Mouse (Mus musculus): ENCODE data around the gene Txndc8. TPM values are rescaled to one million over a fixed set of nuclear protein-coding genes. Genes with fewer than 3 reads are reported as not detected.

Txndc8 gene
- polyA plus RNA-seq (2014; fragmentation: Nextera tagmentation; extraction: Ambion mirVana): not detected in 2 replicates

DNA sequence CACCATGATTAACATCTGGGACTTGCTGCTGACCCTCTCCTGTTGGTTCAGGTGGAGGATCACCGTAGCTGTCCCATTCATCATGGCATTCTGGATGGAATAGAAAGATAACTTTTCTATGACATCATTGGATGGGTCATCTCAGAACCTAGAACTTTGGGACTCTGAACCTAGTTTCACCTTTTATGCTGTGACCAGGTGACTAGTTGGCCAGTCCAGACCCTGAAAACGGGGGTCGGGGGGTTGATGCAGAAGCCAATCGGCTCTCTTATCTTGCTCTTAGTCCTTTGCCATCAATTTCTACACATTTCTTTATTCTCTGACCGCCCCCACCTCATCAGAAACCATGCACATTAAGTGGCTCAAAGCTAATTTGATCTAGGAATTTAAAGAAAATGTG, at the start of gene Txndc8:
Gene Txndc8, minus strand, starts transcription at position 101 of the 400 bp plus-strand sequence.
- no peaks in the 10 kb centered on the region for H3K27me3 ChIP-seq (replicated peaks; ENCODE audit: control insufficient read depth, insufficient read depth, low read length)
- no peak within 1 kb of the TSS for H3K4me2 ChIP-seq (ENCODE audit: low read depth, low read length)
- H3K4me3 ChIP-seq (ENCODE audit: low read depth, low read length): no peak within 1 kb of the TSS
- H3K36me3 ChIP-seq (ENCODE audit: control insufficient read depth, insufficient read depth, low read length): no peaks in the 10 kb centered on the region
- no peak within 1 kb of the TSS for H3K9ac ChIP-seq (ENCODE audit: low read depth, low read length)
- 94% methylated on average over 5 of the region's 5 CpGs for WGBS
- no peaks in the 10 kb centered on the region for H3K4me1 ChIP-seq (ENCODE audit: control insufficient read depth, insufficient read depth, low read length)
- no peak within 1 kb of the TSS for H3K27ac ChIP-seq (replicated peaks; ENCODE audit: low read depth, low read length)
- H3K9me3 ChIP-seq (ENCODE audit: control insufficient read depth, low read length): no peaks in the 10 kb centered on the region
- no peak for ATAC-seq (ENCODE audit: low read depth)
- DNase-seq (ENCODE audit: low spot score): no peak

DNA sequence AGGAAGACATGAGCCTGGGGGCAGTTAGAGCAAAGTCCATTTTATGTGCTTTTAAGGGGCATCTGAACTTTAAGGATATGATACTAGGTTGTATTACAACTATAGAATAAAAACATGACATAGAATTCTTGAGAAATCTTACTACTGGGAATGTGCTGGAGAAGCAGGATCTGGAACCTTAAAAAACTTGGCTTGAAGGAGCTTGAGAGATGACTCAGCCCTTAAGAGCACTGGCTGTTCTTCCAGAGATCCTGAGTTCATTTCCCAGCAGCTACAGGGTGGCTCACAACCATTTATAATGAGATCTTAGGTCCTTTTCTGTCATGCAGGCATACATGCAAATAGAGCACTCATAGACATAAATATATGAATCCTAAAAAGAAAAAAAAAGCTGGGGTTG, 46.7 kb upstream of the Txndc8 start:
- ATAC-seq (ENCODE audit: low read depth): no peak
- DNase-seq (ENCODE audit: low spot score): no peak
- Histone ChIP-seq H3K4me1 (ENCODE audit: control insufficient read depth, insufficient read depth, low read length) (no peaks in the 10 kb centered on the region; the same call in 1 of the 2 replicates), H3K4me2 (ENCODE audit: low read depth, low read length) (no peak overlapping the region), H3K9ac (ENCODE audit: low read depth, low read length) (no peak overlapping the region), H3K36me3 (ENCODE audit: control insufficient read depth, insufficient read depth, low read length) (no peaks in the 10 kb centered on the region), H3K27ac (replicated peaks; ENCODE audit: low read depth, low read length) (no peak overlapping the region), H3K27me3 (replicated peaks; ENCODE audit: control insufficient read depth, insufficient read depth, low read length) (no peaks in the 10 kb centered on the region), H3K4me3 (ENCODE audit: low read depth, low read length) (no peak overlapping the region), H3K9me3 (ENCODE audit: control insufficient read depth, low read length) (no peaks in the 10 kb centered on the region)

DNA sequence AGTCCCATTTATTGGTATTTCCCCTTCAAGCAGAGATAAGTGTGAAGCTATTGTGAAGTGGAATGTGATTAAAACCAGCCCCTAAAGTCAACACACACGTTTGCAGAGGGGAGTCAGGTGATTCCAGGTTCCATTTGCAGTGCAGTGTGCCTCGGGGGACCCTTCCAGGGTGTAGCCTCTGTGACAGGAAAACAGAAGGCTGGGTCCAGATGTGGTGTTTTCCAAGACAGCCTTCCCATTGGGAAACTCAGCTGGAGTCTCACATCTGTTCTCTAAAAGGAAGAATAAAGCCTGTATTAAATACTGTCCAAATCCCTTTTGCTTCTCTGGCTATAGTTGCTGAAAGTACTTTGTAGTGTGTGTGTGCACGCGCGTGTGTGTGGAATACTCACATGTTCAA, 45.5 kb upstream of the Txndc8 start:
- Histone ChIP-seq H3K9ac (ENCODE audit: low read depth, low read length) (no peak overlapping the region), H3K9me3 (ENCODE audit: control insufficient read depth, low read length) (no peaks in the 10 kb centered on the region), H3K27ac (replicated peaks; ENCODE audit: low read depth, low read length) (no peak overlapping the region), H3K4me2 (ENCODE audit: low read depth, low read length) (no peak overlapping the region), H3K4me1 (ENCODE audit: control insufficient read depth, insufficient read depth, low read length) (no peaks in the 10 kb centered on the region; the same call in 1 of the 2 replicates), H3K4me3 (ENCODE audit: low read depth, low read length) (no peak overlapping the region), H3K36me3 (ENCODE audit: control insufficient read depth, insufficient read depth, low read length) (no peaks in the 10 kb centered on the region; the same call in 1 of the 2 replicates), H3K27me3 (replicated peaks; ENCODE audit: control insufficient read depth, insufficient read depth, low read length) (no peaks in the 10 kb centered on the region)
- no peak for ATAC-seq (ENCODE audit: low read depth)
- WGBS: 62% methylated on average over 5 of the region's 5 CpGs
- no peak for DNase-seq (ENCODE audit: low spot score)

DNA sequence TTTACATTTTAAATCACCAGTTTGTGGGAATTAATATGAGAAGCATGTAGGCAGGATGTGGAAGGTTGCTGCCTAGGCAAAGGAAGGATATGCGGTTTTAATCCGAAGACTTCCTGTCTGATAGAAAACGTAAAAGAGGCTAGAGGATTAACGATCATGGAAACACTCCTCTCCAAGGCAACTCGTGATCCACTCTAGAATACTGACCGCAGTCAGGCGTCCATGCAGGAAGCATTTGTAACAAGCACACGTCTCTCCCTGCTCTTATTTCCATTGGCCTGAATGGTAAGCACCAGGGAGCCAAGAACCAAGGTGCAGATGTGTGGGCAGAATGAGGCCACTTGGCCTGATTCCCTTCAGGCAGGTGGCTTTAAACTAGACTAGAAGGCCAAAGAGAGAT, 41.8 kb upstream of the Txndc8 start:
- Histone ChIP-seq H3K4me3 (ENCODE audit: low read depth, low read length) (no peak overlapping the region), H3K27me3 (replicated peaks; ENCODE audit: control insufficient read depth, insufficient read depth, low read length) (no peaks in the 10 kb centered on the region), H3K4me2 (ENCODE audit: low read depth, low read length) (no peak overlapping the region), H3K4me1 (ENCODE audit: control insufficient read depth, insufficient read depth, low read length) (no peaks in the 10 kb centered on the region; the same call in 1 of the 2 replicates), H3K36me3 (ENCODE audit: control insufficient read depth, insufficient read depth, low read length) (peaks cover 22% of the 10 kb centered on the region), H3K9ac (ENCODE audit: low read depth, low read length) (no peak overlapping the region), H3K27ac (replicated peaks; ENCODE audit: low read depth, low read length) (no peak overlapping the region), H3K9me3 (ENCODE audit: control insufficient read depth, low read length) (no peaks in the 10 kb centered on the region)
- 75% methylated on average over 8 of the region's 8 CpGs for WGBS
- no peak for ATAC-seq (ENCODE audit: low read depth)
- DNase-seq (ENCODE audit: low spot score): no peak

DNA sequence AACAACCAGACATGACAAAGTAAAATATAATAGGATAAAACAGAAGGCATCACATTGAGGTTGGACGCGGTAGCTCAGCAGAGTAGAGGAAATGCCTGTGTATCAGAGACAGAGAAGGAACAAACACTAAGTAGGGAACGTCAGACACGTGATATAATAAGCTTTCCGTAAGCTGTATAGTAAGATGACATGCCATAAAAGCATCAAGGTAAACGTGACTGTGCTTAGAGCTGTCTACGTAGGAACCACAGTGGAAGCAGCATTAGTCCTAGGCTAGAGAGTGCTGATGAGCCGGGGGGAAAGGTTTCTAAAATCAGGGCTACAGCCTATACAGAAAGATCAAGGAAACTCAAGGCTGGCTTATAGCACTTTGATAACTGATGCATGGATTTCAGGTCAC, 41.4 kb upstream of the Txndc8 start:
- Histone ChIP-seq H3K4me2 (ENCODE audit: low read depth, low read length) (no peak overlapping the region), H3K27ac (replicated peaks; ENCODE audit: low read depth, low read length) (no peak overlapping the region), H3K9ac (ENCODE audit: low read depth, low read length) (no peak overlapping the region), H3K36me3 (ENCODE audit: control insufficient read depth, insufficient read depth, low read length) (peaks cover 22% of the 10 kb centered on the region), H3K9me3 (ENCODE audit: control insufficient read depth, low read length) (no peaks in the 10 kb centered on the region), H3K4me3 (ENCODE audit: low read depth, low read length) (no peak overlapping the region), H3K4me1 (ENCODE audit: control insufficient read depth, insufficient read depth, low read length) (no peaks in the 10 kb centered on the region; the same call in 1 of the 2 replicates), H3K27me3 (replicated peaks; ENCODE audit: control insufficient read depth, insufficient read depth, low read length) (no peaks in the 10 kb centered on the region)
- no peak for ATAC-seq (ENCODE audit: low read depth)
- WGBS: 78% methylated on average over 8 of the region's 8 CpGs
- no peak for DNase-seq (ENCODE audit: low spot score)

DNA sequence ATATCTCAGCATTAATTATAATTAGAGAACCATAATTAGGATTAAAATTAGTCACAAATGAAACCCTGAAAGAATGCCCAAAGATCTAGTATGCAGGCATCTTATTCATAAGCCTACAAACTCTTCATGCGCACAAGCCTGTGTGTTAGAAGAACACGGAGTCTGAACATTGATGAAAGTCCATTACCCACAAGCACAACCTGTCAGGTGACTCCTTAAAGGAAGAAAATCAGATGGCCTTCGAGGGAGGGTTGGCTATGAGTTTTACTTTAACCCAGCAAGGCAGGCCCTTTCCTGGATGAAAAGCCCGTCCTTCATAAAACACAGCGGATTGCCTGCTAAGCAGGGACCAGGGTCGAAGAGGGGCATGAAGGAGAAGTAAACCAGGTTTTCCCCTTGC, 35.9 kb upstream of the Txndc8 start:
- ATAC-seq (ENCODE audit: low read depth) (no peak), DNase-seq (ENCODE audit: low spot score) (no peak)
- Histone ChIP-seq H3K4me1 (ENCODE audit: control insufficient read depth, insufficient read depth, low read length) (no peaks in the 10 kb centered on the region), H3K27me3 (replicated peaks; ENCODE audit: control insufficient read depth, insufficient read depth, low read length) (no peaks in the 10 kb centered on the region), H3K4me3 (ENCODE audit: low read depth, low read length) (no peak overlapping the region), H3K36me3 (ENCODE audit: control insufficient read depth, insufficient read depth, low read length) (peaks cover 27% of the 10 kb centered on the region), H3K27ac (replicated peaks; ENCODE audit: low read depth, low read length) (no peak overlapping the region), H3K9ac (ENCODE audit: low read depth, low read length) (no peak overlapping the region), H3K9me3 (ENCODE audit: control insufficient read depth, low read length) (no peaks in the 10 kb centered on the region), H3K4me2 (ENCODE audit: low read depth, low read length) (no peak overlapping the region)
- WGBS: 90% methylated on average over 6 of the region's 6 CpGs

DNA sequence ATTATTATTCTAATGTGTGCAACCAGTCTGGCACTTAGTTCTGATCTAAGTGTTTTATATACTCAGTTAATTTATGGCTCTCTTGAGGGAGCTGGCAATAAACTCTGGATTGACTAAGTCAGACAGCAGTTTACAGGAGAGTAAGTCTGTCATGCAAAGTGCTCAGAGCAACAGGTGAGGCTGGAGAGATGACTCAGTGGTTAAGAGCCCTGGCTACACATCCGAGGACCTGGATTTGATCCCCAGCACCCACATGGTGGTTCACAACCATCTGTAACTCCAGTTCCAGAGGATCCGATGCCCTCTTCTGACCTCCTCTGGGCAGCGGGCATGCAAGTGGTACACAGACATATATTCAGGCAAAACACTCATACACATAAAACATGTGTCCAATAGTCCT, 35.4 kb upstream of the Txndc8 start:
- H3K9ac ChIP-seq (ENCODE audit: low read depth, low read length): no peak overlapping the region
- H3K4me2 ChIP-seq (ENCODE audit: low read depth, low read length): no peak overlapping the region
- WGBS: 92% methylated on average over 3 of the region's 3 CpGs
- H3K27ac ChIP-seq (replicated peaks; ENCODE audit: low read depth, low read length): no peak overlapping the region
- ATAC-seq (ENCODE audit: low read depth) (no peak), DNase-seq (ENCODE audit: low spot score) (no peak)
- H3K36me3 ChIP-seq (ENCODE audit: control insufficient read depth, insufficient read depth, low read length): peaks cover 27% of the 10 kb centered on the region
- no peak overlapping the region for H3K4me3 ChIP-seq (ENCODE audit: low read depth, low read length)
- H3K4me1 ChIP-seq (ENCODE audit: control insufficient read depth, insufficient read depth, low read length): no peaks in the 10 kb centered on the region
- no peaks in the 10 kb centered on the region for H3K27me3 ChIP-seq (replicated peaks; ENCODE audit: control insufficient read depth, insufficient read depth, low read length)
- no peaks in the 10 kb centered on the region for H3K9me3 ChIP-seq (ENCODE audit: control insufficient read depth, low read length)

DNA sequence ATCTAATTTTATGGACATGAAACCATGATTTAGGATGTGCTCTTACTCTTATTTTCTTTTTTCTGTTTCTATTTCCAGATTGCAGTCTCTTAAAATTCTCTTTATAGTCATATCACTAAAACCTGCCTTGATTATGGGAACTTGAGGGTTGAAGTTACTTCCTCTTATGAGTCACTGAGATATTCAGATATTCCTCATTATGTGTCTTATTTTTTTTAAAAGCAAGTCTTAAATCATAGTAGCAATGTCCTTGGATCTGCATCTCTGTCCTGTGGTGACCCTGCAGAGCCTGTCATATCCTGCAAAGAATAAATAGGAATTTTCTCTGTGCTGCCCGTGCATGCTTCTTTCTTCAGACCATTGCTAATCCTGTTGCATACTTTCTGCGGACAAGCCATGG, 31.2 kb upstream of the Txndc8 start:
- Histone ChIP-seq H3K4me3 (ENCODE audit: low read depth, low read length) (no peak overlapping the region), H3K4me2 (ENCODE audit: low read depth, low read length) (no peak overlapping the region), H3K27ac (replicated peaks; ENCODE audit: low read depth, low read length) (no peak overlapping the region), H3K9me3 (ENCODE audit: control insufficient read depth, low read length) (no peaks in the 10 kb centered on the region), H3K4me1 (ENCODE audit: control insufficient read depth, insufficient read depth, low read length) (no peaks in the 10 kb centered on the region), H3K36me3 (ENCODE audit: control insufficient read depth, insufficient read depth, low read length) (0 out of 2 replicates have a peak, but pooled peaks cover 5% of the 10 kb centered on the region), H3K27me3 (replicated peaks; ENCODE audit: control insufficient read depth, insufficient read depth, low read length) (no peaks in the 10 kb centered on the region), H3K9ac (ENCODE audit: low read depth, low read length) (no peak overlapping the region)
- WGBS: 75% methylated on average over 2 of the region's 2 CpGs
- ATAC-seq (ENCODE audit: low read depth) (no peak), DNase-seq (ENCODE audit: low spot score) (no peak)

DNA sequence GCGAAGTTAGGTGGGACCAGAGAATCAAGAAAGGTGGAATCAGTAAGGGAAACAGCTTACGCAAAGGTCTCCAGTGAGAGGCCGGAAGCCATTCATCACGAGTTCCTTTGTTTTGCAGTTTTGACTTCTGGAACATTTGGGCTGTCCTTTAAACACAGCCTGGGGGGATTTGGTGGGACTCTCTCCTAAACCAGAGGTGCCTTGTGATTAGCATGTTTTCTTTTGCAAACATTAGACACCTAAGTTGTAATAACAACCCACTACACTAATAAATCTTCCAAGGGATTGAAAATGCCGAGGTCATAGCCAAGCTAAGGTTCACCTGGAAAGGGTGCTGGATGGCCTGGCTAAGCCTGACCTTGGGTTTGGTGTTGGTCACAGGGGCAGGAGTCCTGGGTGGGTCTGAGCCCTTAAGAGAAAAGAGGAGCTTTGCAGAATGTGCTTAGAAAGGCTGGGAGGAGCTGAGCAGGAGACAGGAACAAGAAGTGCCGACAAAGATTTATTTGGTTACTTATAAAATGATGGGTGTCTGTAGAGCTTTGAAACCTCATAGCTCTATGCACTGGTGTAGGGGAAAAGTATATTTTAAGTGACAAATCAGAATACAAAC, 28.3 kb upstream of the Txndc8 start:
- WGBS: 79% methylated on average over 6 of the region's 6 CpGs

More for the DNA sequence above, 28.3 kb upstream of the Txndc8 start:
- Histone ChIP-seq H3K27ac (replicated peaks; ENCODE audit: low read depth, low read length) (no peak overlapping the region), H3K9ac (ENCODE audit: low read depth, low read length) (no peak overlapping the region), H3K4me1 (ENCODE audit: control insufficient read depth, insufficient read depth, low read length) (no peaks in the 10 kb centered on the region), H3K4me2 (ENCODE audit: low read depth, low read length) (no peak overlapping the region), H3K27me3 (replicated peaks; ENCODE audit: control insufficient read depth, insufficient read depth, low read length) (no peaks in the 10 kb centered on the region), H3K4me3 (ENCODE audit: low read depth, low read length) (no peak overlapping the region), H3K36me3 (ENCODE audit: control insufficient read depth, insufficient read depth, low read length) (0 out of 2 replicates have a peak, but pooled peaks cover 5% of the 10 kb centered on the region), H3K9me3 (ENCODE audit: control insufficient read depth, low read length) (no peaks in the 10 kb centered on the region)
- ATAC-seq (ENCODE audit: low read depth) (no peak), DNase-seq (ENCODE audit: low spot score) (no peak)

All from embryonic facial prominence, embryonic 14.5 days (tissue).